Mouse (Mus musculus): ENCODE results near the gene Depdc1a.
"Not testable (repeated sequence)": the region's sequence is repeated elsewhere in the genome, so short reads cannot be mapped to it uniquely, and the experiment has no call there.

Depdc1a gene

GRCm38 (mm10) chr3:159495243-159495801 lies at the start of gene Depdc1a:
Depdc1a (plus strand) TSS chr3:159495433.
- peak; percentile 96 for DNase-seq (ENCODE audit: low read depth, low spot score)

GRCm38 (mm10) chr3:159470059-159470458 lies 25.2 kb upstream of the Depdc1a start:
- DNase-seq (ENCODE audit: low read depth, low spot score), result no peak

GRCm38 (mm10) chr3:159475465-159475864 lies 19.8 kb upstream of the Depdc1a start:
- DNase-seq (ENCODE audit: low read depth, low spot score), result no peak

- no peak for DNase-seq (ENCODE audit: low read depth, low spot score)
These were observed 17.8 kb upstream of the Depdc1a start for GRCm38 (mm10) chr3:159477250-159477962.

GRCm38 (mm10) chr3:159494709-159495108 lies 524 bp upstream of the Depdc1a start:
- DNase-seq (ENCODE audit: low read depth, low spot score), result not testable (repeated sequence)

- no peak for DNase-seq (ENCODE audit: low read depth, low spot score)
These were observed 13.7 kb downstream of the Depdc1a start for GRCm38 (mm10) chr3:159508899-159509298.

GRCm38 (mm10) chr3:159528563-159528962 lies 33.3 kb downstream of the Depdc1a start:
- no peak for DNase-seq (ENCODE audit: low read depth, low spot score)

- DNase-seq (ENCODE audit: low read depth, low spot score), result no peak
These were observed 53.1 kb downstream of the Depdc1a start for GRCm38 (mm10) chr3:159548303-159548702.

- DNase-seq (ENCODE audit: low read depth, low spot score), result no peak
These were observed 55.0 kb downstream of the Depdc1a start for GRCm38 (mm10) chr3:159550224-159550623.

Data from ES-CJ7 (cell line).